Mouse (Mus musculus): ENCODE data around the gene Prdm11.
A peak's percentile ranks its signal among the peaks of the same experiment; 100 is the strongest.

Prdm11 gene

DNA sequence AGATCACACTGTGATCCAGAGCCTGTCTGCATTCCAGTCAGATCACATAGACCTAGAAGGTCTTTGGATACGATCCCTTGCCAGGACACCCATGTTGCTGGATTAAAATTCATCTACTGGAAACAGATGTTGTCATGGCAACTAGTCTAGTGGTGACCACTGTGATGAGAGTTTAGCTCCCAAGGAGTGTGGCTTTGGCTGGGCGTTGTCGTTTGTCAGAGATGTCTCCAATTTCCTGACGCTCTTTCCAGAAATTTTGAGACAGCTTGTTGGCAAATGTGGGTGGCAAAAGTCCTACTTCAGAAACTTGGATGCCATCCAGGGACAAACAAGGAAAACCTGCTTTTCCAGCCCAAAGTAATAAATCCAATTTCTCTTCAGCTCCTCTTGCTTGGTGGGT is 87.3 kb downstream of the Prdm11 start:
- peak; percentile 8 for DNase-seq

GRCm38 (mm10) chr2:92956943-92957342 is 89.0 kb downstream of the Prdm11 start:
- DNase-seq, result no peak

- DNase-seq, result peak; percentile 69
Measured at GRCm38 (mm10) chr2:92954404-92955114, 91.4 kb downstream of the Prdm11 start.

DNA sequence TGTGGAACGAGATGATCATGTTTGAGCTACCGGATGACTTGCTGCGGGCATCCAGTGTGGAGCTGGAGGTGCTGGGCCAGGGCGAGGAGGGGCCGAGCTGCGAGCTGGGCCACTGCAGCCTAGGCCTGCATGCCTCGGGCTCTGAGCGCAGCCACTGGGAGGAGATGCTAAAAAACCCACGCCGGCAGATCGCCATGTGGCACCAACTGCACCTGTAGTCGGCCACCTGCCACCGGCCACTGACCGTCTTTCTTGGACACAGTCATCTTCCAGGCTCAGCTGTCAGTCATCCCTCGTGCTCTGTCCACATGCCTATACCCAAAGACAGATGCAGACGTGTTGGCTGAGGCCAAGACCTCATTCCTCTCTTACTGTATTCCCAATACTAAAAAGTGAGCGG is 92.5 kb downstream of the Prdm11 start:
- no peak for DNase-seq

- DNase-seq, result no peak
Measured at GRCm38 (mm10) chr2:92949518-92949917, 96.4 kb downstream of the Prdm11 start.

DNA sequence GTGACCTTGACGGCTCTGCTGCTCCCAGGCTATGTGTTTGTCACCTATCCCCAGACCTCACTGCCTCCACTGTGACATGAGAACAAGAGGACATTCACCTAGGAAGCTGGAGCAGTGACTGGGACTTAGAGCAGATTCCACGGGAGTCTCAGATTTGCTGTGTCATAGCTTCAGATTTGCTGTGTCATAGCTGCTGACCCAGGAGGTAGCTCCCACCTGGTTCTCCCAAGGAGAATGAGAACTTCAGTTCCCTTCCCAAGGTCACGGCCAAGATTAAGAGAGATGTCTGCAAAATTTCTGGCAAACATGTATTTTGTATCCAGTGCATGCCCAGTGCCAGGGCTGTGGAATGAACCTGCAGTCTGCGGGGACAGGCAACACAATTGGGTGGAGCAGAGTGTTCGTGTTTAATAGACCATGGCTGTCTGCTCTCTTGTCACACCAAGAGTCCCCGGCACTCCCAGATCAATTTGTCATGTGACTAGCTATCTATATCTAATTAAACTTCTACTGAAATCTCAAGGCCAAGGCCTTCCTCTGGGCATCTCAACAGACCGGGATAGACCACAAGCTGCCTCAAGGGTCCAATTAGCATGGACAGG is 97.2 kb downstream of the Prdm11 start:
- DNase-seq, result no peak

DNA sequence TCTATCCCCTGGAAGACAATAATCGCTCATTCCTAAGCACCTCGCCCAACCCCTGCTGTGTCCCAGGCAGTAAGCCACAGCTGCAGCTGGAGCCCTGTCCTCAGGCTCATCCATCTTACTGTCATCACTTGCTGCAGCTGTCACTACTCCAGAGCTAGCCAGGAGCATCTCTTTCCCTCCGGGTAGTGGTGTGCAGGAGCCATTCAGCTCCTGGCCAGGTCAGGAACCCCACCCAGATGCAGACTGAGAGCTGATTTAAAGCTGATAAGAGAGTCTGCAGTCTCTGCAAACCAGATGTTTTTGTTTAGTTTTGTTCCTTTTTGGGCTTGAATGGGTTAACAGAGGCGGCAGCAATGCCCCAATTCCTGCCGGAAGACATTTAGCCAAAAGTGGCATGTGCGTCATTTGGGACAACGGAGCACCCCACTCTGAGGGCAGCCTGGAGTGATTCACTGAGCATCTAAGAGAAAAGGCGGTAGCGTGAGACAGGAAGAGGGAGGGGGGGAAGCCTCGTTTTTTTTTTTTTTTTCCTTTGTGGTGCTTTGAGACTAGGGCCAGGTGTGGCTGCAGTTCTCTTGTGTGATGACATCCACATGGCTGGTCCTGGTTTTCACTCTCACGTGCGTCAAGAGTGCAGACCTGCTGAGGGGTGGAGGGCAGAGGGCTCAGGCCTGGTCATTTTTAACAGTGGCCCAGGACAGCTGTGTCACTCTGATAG is 97.8 kb downstream of the Prdm11 start:
- no peak for DNase-seq

DNA sequence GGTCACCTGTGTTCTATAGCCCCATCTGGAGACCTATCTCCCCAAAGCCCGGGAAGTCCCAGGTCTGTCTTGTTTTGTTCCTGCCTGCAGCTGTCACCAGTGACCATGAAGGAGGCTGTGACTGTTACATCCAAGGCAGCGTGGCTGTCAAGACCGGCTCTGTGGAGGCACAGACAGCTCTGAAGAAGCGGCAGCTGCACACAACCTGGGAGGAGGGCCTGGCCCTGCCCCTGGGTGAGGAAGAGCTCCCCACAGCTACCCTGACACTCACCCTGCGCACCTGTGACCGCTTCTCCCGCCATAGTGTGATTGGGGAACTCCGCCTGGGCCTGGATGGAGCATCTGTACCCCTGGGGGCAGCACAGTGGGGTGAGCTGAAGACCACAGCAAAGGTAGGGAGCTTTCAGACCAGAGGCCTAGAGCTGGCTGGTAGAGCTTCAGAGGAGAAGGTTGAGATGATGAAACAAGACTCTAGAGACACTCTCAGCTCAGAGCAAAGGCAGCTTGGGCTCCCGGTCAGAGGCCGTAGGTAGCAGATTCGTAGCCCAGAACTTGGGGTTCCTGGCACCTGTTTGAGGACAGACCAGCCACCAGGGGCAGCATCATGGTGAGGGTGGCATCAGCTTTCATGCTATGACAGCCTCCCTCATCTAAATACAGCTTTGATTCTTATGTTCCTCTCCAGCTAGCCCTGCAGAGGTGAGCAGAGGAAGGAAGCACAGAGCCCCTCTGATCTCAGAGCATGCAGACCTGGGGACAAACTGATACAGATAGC is 100.0 kb downstream of the Prdm11 start:
- DNase-seq, result no peak

DNA sequence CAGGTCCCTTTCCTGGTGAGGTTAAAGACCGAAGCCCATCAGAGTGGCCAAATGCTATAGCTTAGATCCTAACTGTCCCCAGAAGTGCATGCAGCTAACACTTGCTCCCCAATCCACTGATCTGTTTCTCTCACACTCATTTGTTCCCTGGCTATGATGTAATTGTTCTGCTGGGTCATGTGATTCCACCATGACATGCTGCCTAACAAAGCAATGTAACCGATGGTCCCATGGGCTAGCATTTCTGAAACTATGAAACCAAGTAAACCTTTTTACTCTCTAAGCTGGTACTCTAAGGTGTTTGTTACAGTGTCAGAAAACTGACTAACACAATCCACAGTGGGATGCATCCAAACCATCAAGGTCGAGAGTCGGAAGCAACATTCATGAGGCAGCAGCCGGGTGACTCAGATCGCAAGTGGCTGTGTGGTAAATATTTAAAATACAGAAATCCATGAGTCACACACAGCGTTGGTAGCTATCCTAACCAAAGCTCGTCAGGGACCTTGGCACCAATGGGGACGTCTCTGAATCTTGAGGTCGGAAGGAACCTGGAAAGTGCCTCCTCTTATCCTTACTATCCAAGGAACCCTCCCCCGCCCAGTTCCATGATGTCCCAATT is 100.7 kb downstream of the Prdm11 start:
- DNase-seq, result no peak

- DNase-seq, result no peak
Measured at GRCm38 (mm10) chr2:92944356-92944755, 101.6 kb downstream of the Prdm11 start.

GRCm38 (mm10) chr2:92943406-92943805 is 102.6 kb downstream of the Prdm11 start:
- no peak for DNase-seq

DNA sequence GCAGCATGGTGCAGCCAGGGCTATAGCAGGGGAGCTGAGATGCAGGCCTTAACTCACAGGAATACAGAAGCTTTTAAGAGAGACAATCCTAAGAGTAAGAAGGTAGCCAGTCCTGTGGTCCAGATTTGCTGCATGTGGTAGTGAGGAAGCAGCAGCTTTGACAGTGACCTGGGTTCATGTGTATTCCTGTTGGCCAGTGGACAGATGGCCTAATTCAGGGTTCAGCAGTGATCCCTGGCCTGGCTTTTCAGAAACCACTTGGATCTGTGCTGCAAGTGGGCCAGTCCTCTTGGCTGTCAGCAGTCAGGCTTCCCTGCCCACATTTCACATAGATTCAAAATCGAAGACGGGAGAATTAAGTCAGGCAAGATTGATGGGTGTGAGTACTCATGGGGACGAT is 104.5 kb downstream of the Prdm11 start:
- no peak for DNase-seq

- no peak for DNase-seq
Measured at GRCm38 (mm10) chr2:92940963-92941362, 105.0 kb downstream of the Prdm11 start.

DNA sequence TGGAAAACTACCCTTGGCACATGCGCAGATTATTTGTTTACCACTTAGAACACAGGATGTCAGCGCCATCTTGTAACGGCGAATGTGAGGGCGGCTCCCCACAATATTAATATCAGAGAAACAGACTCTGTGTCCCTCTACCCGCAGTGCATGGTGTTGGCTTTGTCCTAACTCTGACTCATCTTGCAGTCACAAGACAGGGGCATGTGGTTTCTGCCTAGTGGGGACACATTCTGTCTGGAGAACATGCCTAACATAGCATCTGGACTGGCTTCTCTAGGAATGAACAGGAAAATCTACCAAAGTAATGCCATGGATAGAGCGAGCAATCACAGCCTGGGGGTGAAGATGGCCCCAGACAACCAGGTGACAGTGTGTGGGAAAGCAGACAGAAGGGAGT is 107.1 kb downstream of the Prdm11 start:
- DNase-seq, result no peak

- no peak for DNase-seq
Measured at GRCm38 (mm10) chr2:92938063-92938462, 107.9 kb downstream of the Prdm11 start.

- no peak for DNase-seq
Measured at GRCm38 (mm10) chr2:92935483-92935882, 110.5 kb downstream of the Prdm11 start.

DNA sequence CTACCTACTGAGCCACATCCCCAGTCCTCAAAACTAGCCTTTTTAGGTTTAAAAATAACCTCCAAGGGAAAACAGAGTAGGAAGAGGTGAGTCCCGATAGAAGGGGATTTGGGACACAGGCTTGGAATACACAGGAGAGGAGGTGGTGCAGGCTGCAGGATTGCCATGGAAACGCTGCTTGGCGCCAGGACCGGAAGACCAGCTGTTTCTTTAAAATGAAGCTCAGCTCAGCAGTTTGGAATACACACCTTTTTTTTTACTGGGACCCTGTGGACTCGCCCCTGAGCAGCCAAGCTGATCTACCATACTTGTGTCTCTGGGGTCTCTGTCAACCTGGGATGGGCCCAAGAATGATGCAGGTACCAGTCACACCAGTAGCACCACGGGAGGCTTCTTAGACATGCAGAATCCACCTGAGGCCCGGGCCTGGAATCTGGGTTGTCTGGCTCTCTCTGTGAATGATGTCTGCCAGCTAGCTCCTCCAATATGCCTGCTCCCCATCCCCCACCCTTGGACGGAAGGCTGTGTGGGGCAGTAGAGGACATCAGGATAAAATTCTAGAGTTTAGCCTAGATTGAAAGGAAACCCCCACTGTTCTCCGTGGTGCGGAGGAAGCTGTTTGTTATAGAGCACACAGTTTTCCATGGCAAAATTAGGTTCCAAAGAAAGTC is 111.5 kb downstream of the Prdm11 start:
- DNase-seq, result no peak

DNA sequence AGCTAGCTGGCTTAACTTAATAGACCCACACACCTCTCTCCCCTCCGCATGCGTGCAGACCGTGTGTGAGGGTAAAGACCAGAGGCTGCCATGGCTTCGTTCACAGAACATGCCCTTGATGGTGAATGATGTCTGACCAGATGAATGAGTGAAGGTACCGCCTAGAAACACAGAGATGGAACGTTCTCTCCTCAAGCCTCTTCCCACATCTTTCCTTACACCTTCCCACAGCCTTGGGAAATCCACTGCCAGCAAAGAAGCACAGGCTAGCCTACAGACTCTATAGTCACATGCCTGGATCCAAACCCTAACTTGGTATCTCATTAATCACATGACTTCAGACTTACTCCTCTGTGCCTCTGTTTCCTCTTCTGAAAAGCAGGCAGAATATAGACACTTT is 112.6 kb downstream of the Prdm11 start:
- DNase-seq, result no peak

- no peak for DNase-seq
Measured at GRCm38 (mm10) chr2:92931061-92931460, 114.9 kb downstream of the Prdm11 start.

- no peak for DNase-seq
Measured at GRCm38 (mm10) chr2:92929696-92930095, 116.3 kb downstream of the Prdm11 start.

- no peak for DNase-seq
Measured at GRCm38 (mm10) chr2:92924677-92925259, 121.2 kb downstream of the Prdm11 start.

DNA sequence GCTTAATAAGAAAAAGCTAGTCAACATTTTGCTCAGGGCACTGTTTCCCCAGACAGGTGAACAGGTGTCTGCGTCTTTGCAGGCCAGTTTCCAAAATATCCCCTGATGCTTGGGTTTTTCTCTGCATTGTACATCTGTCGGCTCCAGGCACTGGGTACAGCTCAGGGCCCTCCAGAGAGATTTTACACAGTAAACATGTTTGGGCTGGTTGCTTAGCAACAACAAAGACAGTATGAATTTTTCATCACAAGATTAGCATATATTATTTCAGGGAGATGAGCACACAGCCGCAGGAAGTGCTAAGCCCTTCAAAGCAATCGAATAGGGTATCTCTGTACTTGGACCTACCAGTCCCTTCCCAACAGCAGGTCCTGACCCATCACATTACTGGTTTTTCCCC is 125.3 kb downstream of the Prdm11 start:
- DNase-seq, result no peak
